ENCODE assay signal across 12 mouse cellular contexts in genomic region chr14:117146089-117146488, GRCm38 (mm10).
DNase-seq lines count a peak whose midpoint lies in the region; ATAC-seq lines count a peak whose summit lies in the region.
"Had no signal": no experiment of that assay in that cellular context is flagged by ENCODE, and none has a peak within 500 bp of the region (broad histone marks: within the 10 kb centered on the region; RNA-seq: fewer than 3 reads in every experiment).

No protein-coding gene starts in this region.

- no peaks in the 10 kb centered on the region for H3K36me3 ChIP-seq in forebrain, embryonic 13.5 days (ENCODE audit: poor library complexity, severe bottlenecking)
- H3K36me3 ChIP-seq in forebrain, embryonic 11.5 days (ENCODE audit: control insufficient read depth, insufficient read depth, low read length), result no peaks in the 10 kb centered on the region
- no peaks in the 10 kb centered on the region for H3K36me3 ChIP-seq in forebrain, embryonic 16.5 days (ENCODE audit: control insufficient read depth, insufficient read depth)
- H3K36me3 ChIP-seq in intestine, embryonic 15.5 days, result no peaks in the 10 kb centered on the region

- 65% methylated on average over 4 of the region's 4 CpGs for WGBS in forebrain, embryonic 13.5 days
- WGBS in forebrain, embryonic 11.5 days, result 88% methylated on average over 4 of the region's 4 CpGs
- 42% methylated on average over 4 of the region's 4 CpGs for WGBS in forebrain, embryonic 16.5 days
- 53% methylated on average over 4 of the region's 4 CpGs for WGBS in intestine, embryonic 15.5 days

- no peaks in the 10 kb centered on the region for H3K27me3 ChIP-seq in forebrain, embryonic 13.5 days
- H3K27me3 ChIP-seq in forebrain, embryonic 11.5 days (ENCODE audit: control insufficient read depth, insufficient read depth, low read length), result no peaks in the 10 kb centered on the region
- H3K27me3 ChIP-seq in forebrain, embryonic 16.5 days (replicated peaks; ENCODE audit: control insufficient read depth, insufficient read depth, low read length), result no peaks in the 10 kb centered on the region
- H3K27me3 ChIP-seq in intestine, embryonic 15.5 days (replicated peaks), result no peaks in the 10 kb centered on the region

- H3K4me3 ChIP-seq in forebrain, embryonic 13.5 days, result no peak overlapping the region
- H3K4me3 ChIP-seq in forebrain, embryonic 11.5 days (ENCODE audit: low read depth, low read length), result no peak overlapping the region
- no peak overlapping the region for H3K4me3 ChIP-seq in forebrain, embryonic 16.5 days (replicated peaks; ENCODE audit: low read length)
- H3K4me3 ChIP-seq in intestine, embryonic 15.5 days (replicated peaks), result no peak overlapping the region

- intact Hi-C loops in left cerebral cortex, postnatal 10 days (cut with DNase I), result no loop called here

- H3K4me2 ChIP-seq in forebrain, embryonic 13.5 days, result no peak overlapping the region
- H3K4me2 ChIP-seq in forebrain, embryonic 11.5 days (ENCODE audit: low read depth, low read length, severe bottlenecking), result no peak overlapping the region
- no peak overlapping the region for H3K4me2 ChIP-seq in forebrain, embryonic 16.5 days (ENCODE audit: low read length)
- H3K4me2 ChIP-seq in intestine, embryonic 15.5 days (replicated peaks), result no peak overlapping the region

- ATAC-seq in forebrain, embryonic 13.5 days, result peak; percentile 71
- ATAC-seq in forebrain, embryonic 11.5 days (replicated peaks; ENCODE audit: low FRiP score), result no peak
- peak; percentile 65 for ATAC-seq in forebrain, embryonic 16.5 days
- ATAC-seq in intestine, embryonic 15.5 days, result no peak
- ATAC-seq: hindbrain, embryonic 16.5 days; liver, postnatal 0 days had no signal

- no peak overlapping the region; the same call in 1 of the 2 replicates for H3K27ac ChIP-seq in forebrain, embryonic 13.5 days
- H3K27ac ChIP-seq in forebrain, embryonic 11.5 days (ENCODE audit: low read depth, low read length), result no peak overlapping the region
- 0 out of 2 replicates have a peak overlapping the region, but pooled peaks have one; percentile 34 for H3K27ac ChIP-seq in forebrain, embryonic 16.5 days (ENCODE audit: low read length)
- no peak overlapping the region for H3K27ac ChIP-seq in intestine, embryonic 15.5 days

- no peak for DNase-seq in forebrain, embryonic 11.5 days (ENCODE audit: low spot score)
- DNase-seq in left cerebral cortex, postnatal 10 days (ENCODE audit: extremely low spot score in 1 of 2, low spot score in 2 of 2), result peak; percentile 36 to 51
- DNase-seq in left cerebral cortex, adult 11 months (ENCODE audit: low spot score), result no peak
- DNase-seq in right cerebral cortex, postnatal 10 days (ENCODE audit: low spot score in 2 of 2), result peak; percentile 61 to 75
- DNase-seq in thymus, postnatal 25 days, result no peak
- DNase-seq: gastrocnemius, postnatal 10 days; liver, postnatal 0 days; retina, postnatal 1 day had no signal

- H3K9me3 ChIP-seq in forebrain, embryonic 13.5 days (replicated peaks), result no peaks in the 10 kb centered on the region
- no peaks in the 10 kb centered on the region for H3K9me3 ChIP-seq in forebrain, embryonic 11.5 days (ENCODE audit: control insufficient read depth, low read length)
- H3K9me3 ChIP-seq in forebrain, embryonic 16.5 days (ENCODE audit: control insufficient read depth, low read length), result no peaks in the 10 kb centered on the region
- no peaks in the 10 kb centered on the region for H3K9me3 ChIP-seq in intestine, embryonic 15.5 days

- no peak overlapping the region for H3K9ac ChIP-seq in forebrain, embryonic 13.5 days
- H3K9ac ChIP-seq in forebrain, embryonic 11.5 days (ENCODE audit: low read length), result no peak overlapping the region
- no peak overlapping the region for H3K9ac ChIP-seq in forebrain, embryonic 16.5 days (replicated peaks; ENCODE audit: low read depth, low read length)
- no peak overlapping the region for H3K9ac ChIP-seq in intestine, embryonic 15.5 days
- H3K9ac ChIP-seq: liver, postnatal 0 days had no signal

- H3K4me1 ChIP-seq in forebrain, embryonic 13.5 days, result peaks cover 16% of the 10 kb centered on the region
- H3K4me1 ChIP-seq in forebrain, embryonic 11.5 days (replicated peaks; ENCODE audit: control insufficient read depth, insufficient read depth, low read length), result no peaks in the 10 kb centered on the region
- H3K4me1 ChIP-seq in forebrain, embryonic 16.5 days (replicated peaks; ENCODE audit: control insufficient read depth, insufficient read depth, low read length), result peaks cover 12% of the 10 kb centered on the region
- H3K4me1 ChIP-seq in intestine, embryonic 15.5 days (replicated peaks), result peaks cover 8% of the 10 kb centered on the region; the same call in 1 of the 2 replicates

Comparison
In these comparisons a context has a peak if more than half of its experiments do, and no peak if none do; other contexts are left out.
1. ATAC-seq: peak in forebrain, embryonic 13.5 days (single experiment) and forebrain, embryonic 16.5 days (single experiment); none in forebrain, embryonic 11.5 days (single experiment) and intestine, embryonic 15.5 days (single experiment).
2. DNase-seq: peak in left cerebral cortex, postnatal 10 days (2 of 2) and right cerebral cortex, postnatal 10 days (2 of 2); none in forebrain, embryonic 11.5 days (single experiment), left cerebral cortex, adult 11 months (single experiment) and thymus, postnatal 25 days (single experiment).